Mouse (Mus musculus) layer of hippocampus, adult 2 months (tissue): ENCODE results near the gene Lrrc47. TPM values are rescaled to one million over a fixed set of nuclear protein-coding genes. Genes with fewer than 3 reads are reported as not detected.

Source experiments
- DNase-seq, 2 experiments: peaks; one replicate each; pipeline ENCODE4 v3.0.0; 2022; ENCODE audit warnings: low spot score in 2 of 2
- H3K27ac ChIP-seq: fragments of 200-600 bp; 2 replicates; pipeline ENCODE4 v1.8.1; 2022
- H3K4me3 ChIP-seq: fragments of 200-600 bp; 2 replicates; pipeline ENCODE4 v1.8.1; 2022; ENCODE audit warnings: mild to moderate bottlenecking
- CTCF ChIP-seq: fragments of 200-600 bp; conservative IDR thresholded peaks from 2 replicates; pipeline ENCODE4 v1.8.1; 2022; ENCODE audit warnings: antibody characterized with exemption, mild to moderate bottlenecking, moderate library complexity
- total RNA-seq, 2 experiments: library from RNA; stranded (reverse); gene quantifications; 2 replicates each; pipeline ENCODE4 v1.2.3; 2021

The Lrrc47 gene
- total RNA-seq, 2 experiments from 2014 or later = 65.4 to 70.3 TPM

DNA sequence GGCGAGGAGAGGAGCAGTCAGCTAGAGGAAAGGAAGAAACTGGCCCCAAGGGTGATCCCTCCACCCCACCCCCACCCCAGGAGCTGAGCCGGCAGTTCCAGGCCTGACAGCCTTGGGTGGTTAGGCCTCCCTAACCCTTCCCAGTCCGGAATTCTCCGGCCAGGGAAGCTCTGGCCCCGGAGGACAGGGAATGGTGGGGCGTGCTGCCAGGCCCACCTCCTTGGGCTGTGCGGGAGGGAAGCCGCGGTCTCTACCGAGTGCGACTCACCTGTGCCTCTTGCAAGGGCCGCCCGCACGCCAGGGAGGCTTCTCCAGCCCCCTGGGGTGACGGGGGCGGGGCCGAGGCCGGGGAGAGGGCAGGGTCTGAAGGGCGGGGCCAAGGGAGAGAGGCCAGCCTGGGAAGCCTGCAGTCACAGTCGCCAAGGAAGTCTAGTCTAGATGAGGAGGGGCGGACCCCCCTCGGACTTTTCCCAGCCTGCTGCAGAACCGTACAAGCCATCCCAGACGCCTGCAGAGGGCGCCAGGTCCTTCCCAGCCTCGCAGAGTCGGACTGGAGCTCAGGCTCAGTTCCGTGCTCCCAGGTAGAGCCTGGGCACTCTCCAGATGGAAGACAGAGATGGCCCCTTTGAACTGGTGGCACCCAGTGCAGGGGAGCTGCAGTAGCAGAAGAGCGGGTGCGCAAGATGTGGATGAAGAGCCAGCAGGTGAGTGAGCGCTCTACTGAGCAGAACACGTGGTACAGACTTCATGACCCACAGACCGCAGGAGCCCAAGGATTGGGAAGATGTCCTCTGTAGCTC lies 14.3 kb downstream of the Lrrc47 start, which contains the start of gene Smim1:
Gene Smim1, minus strand, starts transcription at position 590 of the 800 bp plus-strand sequence.
- DNase-seq = peak; percentile 57 to 64
- TF ChIP-seq CTCF = peak; percentile 80
- H3K4me3 ChIP-seq = peak within 1 kb of the TSS; percentile 47
- peak within 1 kb of the TSS; percentile 89 for H3K27ac ChIP-seq

DNA sequence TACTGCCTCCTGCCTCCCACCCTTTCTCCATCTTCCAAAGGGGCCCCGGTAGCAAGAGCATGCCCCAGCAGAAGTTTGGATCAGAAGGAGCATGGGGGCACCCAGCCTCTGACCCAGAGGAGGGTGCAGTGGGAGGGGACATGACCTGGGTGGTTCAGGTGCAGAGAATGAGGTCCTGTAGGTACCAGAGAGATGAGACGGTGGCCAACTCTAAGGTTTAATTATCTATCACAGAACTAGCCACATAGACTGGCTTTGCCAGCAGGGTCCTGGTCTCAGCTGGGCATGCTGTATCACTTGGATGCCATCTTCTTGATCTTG lies 14.9 kb downstream of the Lrrc47 start:
- no peak for TF ChIP-seq CTCF
- no peak for DNase-seq
- Histone ChIP-seq H3K27ac (peak overlapping the region; percentile 89; the same call in 1 of the 2 replicates), H3K4me3 (peak overlapping the region; percentile 47; the same call in 1 of the 2 replicates)

DNA sequence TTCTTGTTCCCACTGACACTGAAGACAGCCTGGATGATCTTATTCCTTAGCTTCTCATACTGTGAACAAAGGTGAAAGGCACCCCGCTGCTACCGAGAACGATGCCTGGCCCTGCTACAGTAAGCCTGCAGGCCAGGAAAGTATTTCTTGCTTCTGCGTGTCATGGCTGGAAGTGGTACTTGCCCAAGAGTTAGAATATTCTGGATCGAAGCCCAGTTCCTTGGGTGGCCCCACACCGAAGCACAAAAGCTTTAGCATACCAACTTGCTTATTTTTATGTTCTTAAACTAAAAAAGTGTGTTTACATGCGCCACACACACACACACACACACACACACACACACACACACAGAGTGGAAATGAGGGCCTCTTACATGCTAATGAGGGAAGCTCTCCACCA lies 16.5 kb downstream of the Lrrc47 start:
- Histone ChIP-seq H3K4me3 (no peak overlapping the region), H3K27ac (no peak overlapping the region)
- TF ChIP-seq CTCF = no peak
- DNase-seq = no peak

DNA sequence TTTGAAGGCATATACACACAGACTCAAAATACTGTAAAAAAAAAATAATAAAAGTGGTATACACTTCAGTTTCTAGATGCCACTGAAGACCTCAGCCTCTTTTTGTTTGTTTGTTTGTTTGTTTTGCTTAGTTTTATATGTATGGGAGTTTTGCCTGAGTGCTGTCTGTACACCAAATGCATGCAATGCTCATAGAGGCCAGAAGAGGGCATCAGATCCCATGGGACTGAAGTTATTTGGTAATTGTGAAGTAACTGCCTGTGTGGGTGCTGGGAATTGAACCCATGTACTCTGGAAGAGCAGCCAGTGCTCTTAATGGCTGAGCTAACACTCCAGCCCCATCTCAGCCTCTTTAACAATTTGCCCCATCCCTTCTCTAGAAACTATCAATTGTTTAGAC lies 17.1 kb downstream of the Lrrc47 start:
- DNase-seq = no peak
- Histone ChIP-seq H3K27ac (no peak overlapping the region), H3K4me3 (no peak overlapping the region)
- peak; percentile 69 for TF ChIP-seq CTCF

DNA sequence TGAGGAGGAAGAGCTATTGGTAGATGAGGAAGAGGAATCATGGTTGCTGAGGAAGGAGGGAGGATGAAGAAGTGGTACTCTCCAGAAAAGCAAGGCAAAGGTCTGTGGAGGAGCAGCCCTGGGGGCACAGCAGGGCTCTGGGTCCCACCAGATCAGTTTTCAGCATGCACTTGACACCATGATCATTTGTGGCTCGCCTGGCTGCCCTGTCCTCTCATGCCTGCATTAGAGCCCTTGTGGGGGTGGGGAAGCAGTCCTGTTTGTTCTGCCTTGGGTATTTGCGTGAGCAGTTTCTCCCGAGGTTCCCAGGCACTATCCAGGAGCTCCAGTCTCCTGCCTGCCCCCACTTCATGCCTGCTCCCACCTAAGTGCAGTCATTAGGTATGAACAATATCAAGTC lies 25.6 kb downstream of the Lrrc47 start:
- H3K27ac ChIP-seq = no peak overlapping the region
- no peak for DNase-seq
- TF ChIP-seq CTCF = no peak
- H3K4me3 ChIP-seq = no peak overlapping the region

DNA sequence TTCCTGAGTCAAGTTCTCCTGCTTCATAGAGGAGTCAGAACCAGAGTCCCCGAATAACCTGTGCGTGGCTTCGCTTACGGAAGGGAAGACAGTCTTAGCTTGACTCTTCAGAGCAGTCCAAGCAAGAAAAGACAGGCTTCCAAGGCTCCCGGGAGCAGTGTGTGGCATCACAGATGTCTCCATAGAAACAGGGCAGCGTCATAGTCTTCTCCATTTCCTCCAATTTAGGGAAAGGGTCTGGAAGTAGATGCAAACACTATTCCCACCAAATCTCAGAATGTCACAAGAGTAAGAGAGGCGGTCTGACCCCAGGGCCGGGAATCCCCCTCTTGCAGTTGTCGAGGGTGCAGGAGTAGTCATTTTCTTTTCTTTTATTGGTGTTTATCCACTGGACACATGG lies 31.0 kb downstream of the Lrrc47 start, which contains the start of gene Ccdc27:
Gene Ccdc27, minus strand, starts transcription at position 101 of the 400 bp plus-strand sequence.
- TF ChIP-seq CTCF = no peak
- no peak for DNase-seq
- H3K4me3 ChIP-seq = no peak within 1 kb of the TSS

DNA sequence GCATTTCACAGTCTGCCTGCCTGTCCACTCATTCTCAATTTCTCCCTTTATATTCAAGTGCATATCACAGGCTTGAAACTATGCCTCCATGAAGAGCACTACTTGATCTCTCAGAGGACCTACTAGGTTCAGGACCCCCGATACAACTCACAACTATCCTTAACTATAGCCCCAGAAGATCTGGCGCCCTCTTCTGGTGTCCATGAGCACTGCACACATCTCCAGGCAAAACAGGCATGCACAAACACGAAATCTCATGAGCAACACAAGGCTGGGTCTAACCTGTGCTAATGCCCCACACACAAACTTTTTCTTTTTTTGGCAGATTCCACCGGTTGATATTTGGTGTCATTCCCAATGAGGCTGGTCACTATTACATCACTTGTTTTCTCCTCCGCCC lies 34.3 kb downstream of the Lrrc47 start:
- peak; percentile 58 for TF ChIP-seq CTCF
- Histone ChIP-seq H3K4me3 (no peak overlapping the region), H3K27ac (no peak overlapping the region)
- DNase-seq = no peak

More for the DNA sequence above, 31.0 kb downstream of the Lrrc47 start, which contains the start of gene Ccdc27:
- no peak within 1 kb of the TSS for H3K27ac ChIP-seq

DNA sequence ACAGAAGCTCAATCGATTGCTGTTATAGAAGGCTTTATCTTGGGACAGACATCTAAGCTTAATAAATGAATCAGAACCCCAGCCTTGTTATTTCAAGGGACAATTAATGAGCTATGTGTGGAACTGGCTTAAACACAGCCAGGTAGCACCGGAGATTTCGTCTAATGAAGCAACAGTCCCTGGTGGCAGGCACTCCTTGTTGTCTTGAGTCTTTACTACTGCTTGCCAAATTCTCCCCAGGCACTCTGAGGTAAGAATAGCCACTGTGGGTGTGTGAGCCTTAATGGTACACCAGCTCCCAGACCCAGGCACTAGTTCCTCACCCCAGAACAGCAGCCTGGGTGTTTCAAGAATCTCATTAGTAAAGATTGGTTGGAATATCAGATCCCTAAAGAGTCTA lies 39.9 kb downstream of the Lrrc47 start:
- no peak for DNase-seq
- no peak overlapping the region for H3K4me3 ChIP-seq
- no peak for TF ChIP-seq CTCF
- H3K27ac ChIP-seq = no peak overlapping the region

DNA sequence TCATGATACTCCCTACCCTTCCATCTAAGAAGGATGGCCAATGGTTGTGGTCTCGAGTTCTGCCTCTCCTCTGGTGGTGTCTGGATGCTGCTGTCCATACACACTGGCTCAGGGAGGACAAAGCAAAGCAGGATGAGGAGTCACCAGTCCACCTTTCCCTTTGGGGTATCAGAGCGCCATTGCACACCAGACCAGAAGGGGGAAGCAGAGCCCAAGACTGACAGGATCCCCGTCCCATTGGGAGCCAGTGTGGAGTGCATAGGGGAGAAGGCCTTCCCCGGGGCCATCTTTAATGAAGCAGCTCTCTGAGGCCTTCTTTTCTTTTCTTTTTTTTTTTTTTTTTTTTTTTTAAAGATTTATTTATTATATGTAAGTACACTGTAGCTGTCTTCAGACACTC lies 41.5 kb downstream of the Lrrc47 start:
- Histone ChIP-seq H3K27ac (no peak overlapping the region), H3K4me3 (no peak overlapping the region)
- no peak for DNase-seq
- TF ChIP-seq CTCF = peak; percentile 53

DNA sequence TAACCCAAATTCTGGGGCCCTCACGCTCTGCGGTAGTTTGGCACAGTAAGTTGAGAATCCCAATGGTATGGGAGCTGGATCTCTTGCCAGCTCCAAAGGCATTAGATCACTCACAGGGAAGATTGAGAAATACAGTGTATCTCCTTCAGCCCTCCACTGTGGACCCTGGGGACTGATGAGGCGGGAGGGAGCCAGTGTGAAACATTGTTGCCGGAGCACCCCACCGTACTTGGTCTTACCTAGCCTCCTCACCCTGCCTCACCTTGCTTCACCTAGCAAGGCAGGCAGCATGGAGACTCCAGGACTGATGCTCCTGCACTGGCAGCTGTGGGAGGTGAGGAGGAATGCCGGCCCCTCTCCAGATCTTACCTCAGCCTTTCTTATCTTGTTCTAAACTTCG lies 44.0 kb downstream of the Lrrc47 start:
- TF ChIP-seq CTCF = no peak
- Histone ChIP-seq H3K4me3 (no peak overlapping the region), H3K27ac (no peak overlapping the region)
- no peak for DNase-seq

DNA sequence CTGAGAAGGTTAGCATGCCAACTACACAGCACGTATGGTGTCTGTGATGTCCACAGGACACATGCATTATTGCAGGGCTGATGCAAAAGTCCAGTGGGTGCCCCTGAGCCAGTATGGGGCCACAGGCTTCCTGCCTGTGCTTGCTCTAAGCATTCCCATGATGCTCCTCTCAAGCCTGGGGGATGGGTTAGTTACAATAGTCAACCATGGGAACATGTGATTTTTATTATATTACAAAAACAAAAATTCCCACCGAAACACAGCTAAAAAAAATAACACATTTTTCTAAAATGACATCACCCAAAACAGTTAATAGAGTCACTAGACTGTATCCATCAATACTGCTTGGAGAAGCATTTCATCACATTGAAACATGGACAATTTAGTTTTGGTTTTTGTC lies 44.5 kb downstream of the Lrrc47 start:
- DNase-seq = no peak
- no peak overlapping the region for H3K27ac ChIP-seq
- H3K4me3 ChIP-seq = no peak overlapping the region
- no peak for TF ChIP-seq CTCF

DNA sequence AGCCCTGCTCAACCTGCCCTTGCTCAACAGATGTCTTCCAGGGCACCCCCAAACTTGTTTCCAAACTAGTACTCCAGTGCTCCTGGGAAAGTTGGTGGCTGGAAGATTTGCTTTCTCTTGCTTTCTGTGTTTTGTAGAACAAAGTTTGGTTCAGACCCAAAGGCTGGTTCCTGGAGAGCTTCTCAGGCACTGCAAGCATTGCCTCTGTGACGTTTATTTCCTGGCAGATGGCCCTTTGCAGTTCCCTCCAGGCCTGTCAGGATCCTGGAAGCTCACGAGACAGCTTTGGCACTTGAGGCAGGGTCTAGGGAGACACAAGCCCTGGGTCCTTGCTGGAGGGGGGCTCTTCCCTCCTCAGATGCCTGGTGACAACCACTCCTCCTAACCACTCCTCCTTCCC lies 45.1 kb downstream of the Lrrc47 start:
- no peak for DNase-seq
- H3K27ac ChIP-seq = no peak overlapping the region
- no peak overlapping the region for H3K4me3 ChIP-seq
- TF ChIP-seq CTCF = no peak

DNA sequence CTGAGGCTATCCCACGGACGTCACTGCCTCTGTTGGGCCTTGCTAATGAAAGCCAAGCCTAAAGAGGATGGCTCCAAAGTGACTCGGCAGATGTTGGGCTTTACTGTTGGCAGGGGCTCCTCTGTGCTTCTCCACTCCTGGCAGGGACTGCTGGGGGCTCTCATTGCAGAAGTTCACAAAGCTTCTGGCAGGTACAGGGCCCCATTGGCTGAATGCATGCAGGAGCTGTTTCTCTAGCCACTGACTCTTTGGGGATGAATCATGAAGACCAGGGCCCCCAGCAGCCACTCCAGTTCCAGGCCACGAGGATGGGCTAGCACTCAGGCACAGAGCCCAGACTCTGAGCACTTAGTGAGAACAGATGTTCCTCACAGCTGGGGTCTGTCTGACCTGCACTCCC lies 46.2 kb downstream of the Lrrc47 start:
- Histone ChIP-seq H3K27ac (no peak overlapping the region), H3K4me3 (no peak overlapping the region)
- TF ChIP-seq CTCF = no peak
- no peak for DNase-seq
